Mouse (Mus musculus) myocyte (in vitro differentiated cells): ENCODE data around the gene Ugt1a2.

Experiments used
- CEBPB ChIP-seq: IDR thresholded peaks from 2 replicates; pipeline ENCODE4 v1.6.1; 2011; ENCODE audit warnings: mild to moderate bottlenecking, moderate library complexity; ENCODE audit not compliant: poor library complexity, insufficient read depth, severe bottlenecking
- POLR2A ChIP-seq: IDR thresholded peaks from one replicate; pipeline ENCODE4 v1.6.1; 2011; ENCODE audit warnings: low read depth, mild to moderate bottlenecking, control low read depth, moderate library complexity; ENCODE audit not compliant: insufficient read length
- POLR2AphosphoS2 ChIP-seq: IDR thresholded peaks from one replicate; pipeline ENCODE4 v1.6.1; 2011; ENCODE audit warnings: low read depth, control low read depth; ENCODE audit not compliant: insufficient read length
- SRF ChIP-seq: IDR thresholded peaks from one replicate; pipeline ENCODE4 v1.6.1; 2011; ENCODE audit warnings: low read depth; ENCODE audit not compliant: control insufficient read depth, insufficient read length

DNA sequence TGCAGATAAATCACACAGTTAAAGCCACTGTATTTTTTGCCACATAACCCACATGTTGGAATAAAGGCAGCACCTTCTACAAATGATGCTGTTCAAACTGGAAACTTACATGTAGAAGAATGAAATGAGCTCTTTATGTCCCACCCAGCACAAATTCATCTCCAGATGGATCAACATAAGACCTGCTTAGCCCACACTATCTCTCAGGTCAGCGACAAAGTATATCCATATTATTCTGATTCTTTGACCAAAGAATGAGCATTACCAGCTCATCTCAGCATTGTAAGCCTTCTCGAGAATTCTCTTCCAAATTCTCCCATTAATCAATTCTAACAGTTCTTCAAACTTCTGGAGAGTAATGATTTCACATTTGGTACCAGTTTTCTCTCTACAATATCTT is 21.8 kb downstream of the Ugt1a2 start:
- TF ChIP-seq SRF (no peak), POLR2AphosphoS2 (no peak), CEBPB (no peak), POLR2A (no peak)
